Mouse (Mus musculus): ENCODE data around the gene Nav2. TPM values are rescaled to one million over a fixed set of nuclear protein-coding genes. Genes with fewer than 3 reads are reported as not detected.

Nav2 gene
- total and polyA plus RNA-seq, 3 experiments = under 0.01 TPM; not detected in 2

DNA sequence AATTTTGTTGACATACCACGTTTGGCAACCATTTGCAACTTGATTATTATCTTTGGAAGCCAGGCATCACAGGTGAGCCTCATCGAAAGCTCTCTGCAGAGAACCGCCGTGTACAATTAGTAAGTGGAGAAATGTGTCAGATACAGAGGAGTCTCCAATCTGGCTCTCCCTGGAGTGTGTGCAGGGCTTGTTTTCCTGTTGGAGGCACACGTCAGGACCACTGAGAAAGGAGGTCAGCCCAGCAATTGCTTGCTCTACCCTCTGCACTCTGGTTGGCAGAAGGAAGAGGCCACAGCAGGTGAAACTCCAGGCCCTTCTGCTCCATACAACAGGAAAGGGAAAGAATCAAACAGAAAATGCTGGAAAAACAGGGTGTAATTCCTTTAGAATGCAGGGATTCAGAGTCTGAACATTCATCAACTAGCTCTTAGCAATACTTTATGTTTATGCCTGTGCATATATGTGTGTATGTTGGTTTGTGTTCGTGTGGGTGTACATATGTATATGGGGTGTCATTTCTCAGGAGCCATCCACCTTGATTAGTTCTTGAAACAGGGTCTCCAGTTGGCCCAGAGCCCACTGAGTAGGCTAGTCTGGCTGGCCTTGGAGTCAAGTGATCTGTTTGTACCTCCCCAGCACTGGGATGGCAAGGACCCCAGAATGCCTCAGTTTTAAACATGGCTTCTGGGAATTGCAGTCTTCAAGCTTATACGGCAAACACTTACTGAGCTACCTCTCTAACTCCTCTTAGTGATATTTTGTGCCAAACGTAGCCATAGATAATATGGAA lies 116.7 kb downstream of the Nav2 start:
- no peak overlapping the region for H3K4me3 ChIP-seq (replicated peaks in 1 of 3; ENCODE audit: low read depth in 2 of 3, low read length in 2 of 3, poor library complexity in 1 of 3)
- TF ChIP-seq TBP (conservative IDR thresholded peaks at IDR 0.05; ENCODE audit: low read depth, low read length) (no peak), USF1 (IDR thresholded peaks at IDR 0.05; ENCODE audit: low read depth, low read length) (no peak), ZC3H11A (IDR thresholded peaks at IDR 0.05; ENCODE audit: low read depth, low read length) (no peak), IRF4 (IDR thresholded peaks at IDR 0.05; ENCODE audit: low read depth, low read length) (no peak), JUND (conservative IDR thresholded peaks at IDR 0.05; ENCODE audit: low read depth, low read length) (no peak), POLR2AphosphoS2 (IDR thresholded peaks at IDR 0.05; ENCODE audit: low read depth, low read length) (no peak), NRF1 (IDR thresholded peaks at IDR 0.05; ENCODE audit: low read depth, low read length) (no peak)
- no peak overlapping the region for H3K27ac ChIP-seq (ENCODE audit: insufficient read depth, low read depth)
- H3K9ac ChIP-seq (ENCODE audit: insufficient read depth, low read depth) = no peak overlapping the region
- H3K9me3 ChIP-seq (replicated peaks; ENCODE audit: low read length) = peaks cover 2% of the 10 kb centered on the region
- dilution Hi-C loops (cut with MboI; ENCODE audit: extremely low pct_ligation_motif_present, extremely low pct_unique_long_range_greater_than_20kb, low sequenced_read_pairs) (no loop called here), in situ Hi-C loops (cut with MboI; ENCODE audit: low pct_ligation_motif_present, low pct_unique_long_range_greater_than_20kb, low sequenced_read_pairs) (no loop called here)
- H3K4me2 ChIP-seq (ENCODE audit: insufficient read depth, low read depth, poor library complexity, severe bottlenecking) = no peak overlapping the region
- no peak for DNase-seq (ENCODE audit: extremely low read depth)
- peaks cover 91% of the 10 kb centered on the region for H3K27me3 ChIP-seq (replicated peaks)
- H3K79me2 ChIP-seq (replicated peaks; ENCODE audit: control insufficient read depth, extremely low read depth, insufficient read depth, poor library complexity, severe bottlenecking) = no peaks in the 10 kb centered on the region
- H3K36me3 ChIP-seq (replicated peaks in 1 of 2; ENCODE audit: control insufficient read depth in 1 of 2, insufficient read depth in 1 of 2, low read length in 1 of 2) = no peaks in the 10 kb centered on the region
- H3K4me1 ChIP-seq (ENCODE audit: control insufficient read depth in 1 of 2, insufficient read depth in 2 of 2) = no peaks in the 10 kb centered on the region

DNA sequence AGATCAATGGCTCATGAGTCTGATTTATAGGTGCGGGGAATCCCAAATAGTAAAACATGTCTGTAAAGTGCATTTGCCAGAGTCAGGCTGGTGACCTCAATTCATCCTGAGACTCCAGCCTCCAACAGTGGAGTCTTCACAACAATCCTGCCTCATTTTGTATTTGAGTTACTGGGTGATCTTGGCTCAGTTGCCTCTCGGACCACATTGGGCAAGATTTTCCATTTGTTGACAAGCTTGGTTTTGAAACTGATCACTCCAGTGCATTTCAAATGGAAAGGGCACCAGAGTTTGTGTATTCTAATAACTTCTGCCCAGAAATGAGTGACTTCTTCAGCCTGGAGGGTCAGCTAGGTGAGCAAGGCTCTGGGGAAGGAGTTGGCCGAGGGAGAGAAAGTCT lies 117.5 kb downstream of the Nav2 start:
- Histone ChIP-seq H3K36me3 (replicated peaks in 1 of 2; ENCODE audit: control insufficient read depth in 1 of 2, insufficient read depth in 1 of 2, low read length in 1 of 2) (no peaks in the 10 kb centered on the region), H3K4me2 (ENCODE audit: insufficient read depth, low read depth, poor library complexity, severe bottlenecking) (no peak overlapping the region), H3K27ac (ENCODE audit: insufficient read depth, low read depth) (no peak overlapping the region), H3K4me1 (ENCODE audit: control insufficient read depth in 1 of 2, insufficient read depth in 2 of 2) (no peaks in the 10 kb centered on the region), H3K4me3 (replicated peaks in 1 of 3; ENCODE audit: low read depth in 2 of 3, low read length in 2 of 3, poor library complexity in 1 of 3) (no peak overlapping the region), H3K9ac (ENCODE audit: insufficient read depth, low read depth) (no peak overlapping the region), H3K27me3 (replicated peaks) (peaks cover 89% of the 10 kb centered on the region), H3K9me3 (replicated peaks; ENCODE audit: low read length) (peaks cover 2% of the 10 kb centered on the region), H3K79me2 (replicated peaks; ENCODE audit: control insufficient read depth, extremely low read depth, insufficient read depth, poor library complexity, severe bottlenecking) (no peaks in the 10 kb centered on the region)
- dilution Hi-C loops (cut with MboI; ENCODE audit: extremely low pct_ligation_motif_present, extremely low pct_unique_long_range_greater_than_20kb, low sequenced_read_pairs) (no loop called here), in situ Hi-C loops (cut with MboI; ENCODE audit: low pct_ligation_motif_present, low pct_unique_long_range_greater_than_20kb, low sequenced_read_pairs) (no loop called here)
- TF ChIP-seq TCF12 (IDR thresholded peaks at IDR 0.05; ENCODE audit: low read depth, low read length) = no peak
- no peak for DNase-seq (ENCODE audit: extremely low read depth)

DNA sequence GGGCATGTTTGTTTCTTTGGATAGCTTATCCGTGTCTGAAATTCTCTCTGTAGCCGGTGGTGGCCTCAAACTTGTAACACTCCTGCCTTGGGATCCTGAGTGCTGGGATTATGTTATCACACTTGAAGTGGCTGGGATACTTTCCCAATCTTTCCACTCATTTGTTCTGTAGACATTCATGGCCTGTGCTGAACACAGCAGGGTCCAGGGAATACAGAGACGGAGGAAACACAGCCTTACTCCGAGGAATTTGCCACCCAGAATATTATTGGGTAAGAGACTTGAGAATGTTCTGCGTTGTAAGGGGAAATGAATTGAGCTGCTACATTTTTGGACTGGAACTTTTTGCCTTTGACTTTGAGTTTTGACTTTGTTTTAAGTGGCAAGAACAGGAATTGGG lies 118.0 kb downstream of the Nav2 start:
- H3K27me3 ChIP-seq (replicated peaks) = peaks cover 89% of the 10 kb centered on the region
- no peak overlapping the region for H3K27ac ChIP-seq (ENCODE audit: insufficient read depth, low read depth)
- no peaks in the 10 kb centered on the region for H3K4me1 ChIP-seq (ENCODE audit: control insufficient read depth in 1 of 2, insufficient read depth in 2 of 2)
- no peak overlapping the region for H3K9ac ChIP-seq (ENCODE audit: insufficient read depth, low read depth)
- no peak overlapping the region for H3K4me3 ChIP-seq (replicated peaks in 1 of 3; ENCODE audit: low read depth in 2 of 3, low read length in 2 of 3, poor library complexity in 1 of 3)
- no peak for DNase-seq (ENCODE audit: extremely low read depth)
- TF ChIP-seq SMC3 (IDR thresholded peaks at IDR 0.05; ENCODE audit: low read depth, low read length) = no peak
- TF ChIP-seq UBTF (IDR thresholded peaks at IDR 0.05; ENCODE audit: low read depth, low read length) = no peak
- no peak for TF ChIP-seq CTCF (conservative IDR thresholded peaks at IDR 0.05 in 1 of 2, IDR thresholded peaks at IDR 0.05 in 1 of 2; ENCODE audit: low read depth in 2 of 2, low read length in 2 of 2)
- no peak for TF ChIP-seq ZNF384 (IDR thresholded peaks at IDR 0.05; ENCODE audit: low read depth, low read length)
- H3K9me3 ChIP-seq (replicated peaks; ENCODE audit: low read length) = peaks cover 2% of the 10 kb centered on the region
- H3K79me2 ChIP-seq (replicated peaks; ENCODE audit: control insufficient read depth, extremely low read depth, insufficient read depth, poor library complexity, severe bottlenecking) = no peaks in the 10 kb centered on the region
- in situ Hi-C loops (cut with MboI; ENCODE audit: low pct_ligation_motif_present, low pct_unique_long_range_greater_than_20kb, low sequenced_read_pairs) = no loop called here
- H3K4me2 ChIP-seq (ENCODE audit: insufficient read depth, low read depth, poor library complexity, severe bottlenecking) = no peak overlapping the region
- dilution Hi-C loops (cut with MboI; ENCODE audit: extremely low pct_ligation_motif_present, extremely low pct_unique_long_range_greater_than_20kb, low sequenced_read_pairs) = no loop called here
- no peaks in the 10 kb centered on the region for H3K36me3 ChIP-seq (replicated peaks in 1 of 2; ENCODE audit: control insufficient read depth in 1 of 2, insufficient read depth in 1 of 2, low read length in 1 of 2)
